Mouse (Mus musculus): ENCODE results near the gene Asic3. TPM values are rescaled to one million over a fixed set of nuclear protein-coding genes. Genes with fewer than 3 reads are reported as not detected.
A peak's percentile ranks its signal among the peaks of the same experiment; 100 is the strongest.

The Asic3 gene
- total RNA-seq, 2 experiments from 2014 or later, result not detected

DNA sequence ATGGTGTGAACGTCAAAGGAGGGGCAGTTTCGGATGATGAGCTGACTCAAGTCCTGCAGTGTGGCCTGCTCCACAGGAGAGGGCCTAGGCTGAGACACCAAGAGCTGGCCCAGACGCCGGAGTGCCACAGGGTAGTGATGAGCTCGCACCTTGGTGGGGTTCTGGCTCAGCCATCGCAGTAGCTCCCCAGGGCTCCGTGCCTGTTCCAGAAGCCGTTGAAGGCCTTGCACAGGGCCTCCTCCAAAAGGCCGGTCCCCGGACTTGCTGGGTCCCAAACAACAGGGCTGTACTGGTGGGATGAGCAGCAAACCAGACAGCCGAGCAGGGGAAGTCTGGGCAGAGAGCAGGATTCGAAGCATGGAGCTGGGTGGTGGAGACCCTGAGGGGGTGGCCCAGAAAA is 30.7 kb downstream of the Asic3 start:
- no peak for DNase-seq (ENCODE audit: low spot score in 2 of 2)
- intact Hi-C loops (cut with DNase I), result no loop called here

DNA sequence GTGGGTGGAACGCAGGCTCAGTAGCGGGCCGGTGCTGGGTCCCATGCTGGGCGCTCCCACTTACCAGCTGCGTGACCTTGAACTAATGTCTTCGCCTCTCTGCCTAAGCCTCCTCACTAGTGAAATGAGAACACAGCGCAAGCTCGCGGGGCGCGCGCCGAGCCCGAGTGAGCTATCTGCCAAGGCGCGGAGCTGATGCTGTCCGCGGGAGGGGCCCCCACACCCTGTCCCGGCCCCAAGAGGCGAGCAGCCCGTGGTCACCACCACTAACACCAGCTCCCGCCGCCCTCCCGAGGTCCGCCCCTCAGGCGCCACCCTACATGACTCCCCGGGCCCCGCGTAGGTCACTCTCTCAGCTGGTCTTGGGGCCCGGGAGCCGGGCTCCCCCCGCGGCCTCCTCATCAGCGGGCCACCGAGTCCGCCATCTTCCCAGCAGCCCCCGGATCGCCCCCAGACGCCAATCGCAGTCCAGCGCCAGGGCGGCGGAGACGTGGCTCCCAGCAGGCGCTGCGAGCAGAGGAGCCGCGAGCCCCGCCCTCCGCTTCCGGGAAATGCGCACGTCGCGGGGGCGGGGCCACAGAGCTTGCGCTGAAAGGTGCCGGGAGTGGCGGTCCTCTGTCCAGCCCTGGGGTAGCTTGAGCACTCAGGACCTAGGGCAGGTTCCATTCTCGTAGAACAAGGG is 31.7 kb downstream of the Asic3 start, which contains the start of gene Fastk:
Gene Fastk (minus strand): TSS at position 542 of the 682 bp plus-strand sequence.
- DNase-seq (ENCODE audit: low spot score in 2 of 2), result peak; percentile 94 to 97
- intact Hi-C loops (cut with DNase I), result no loop called here

DNA sequence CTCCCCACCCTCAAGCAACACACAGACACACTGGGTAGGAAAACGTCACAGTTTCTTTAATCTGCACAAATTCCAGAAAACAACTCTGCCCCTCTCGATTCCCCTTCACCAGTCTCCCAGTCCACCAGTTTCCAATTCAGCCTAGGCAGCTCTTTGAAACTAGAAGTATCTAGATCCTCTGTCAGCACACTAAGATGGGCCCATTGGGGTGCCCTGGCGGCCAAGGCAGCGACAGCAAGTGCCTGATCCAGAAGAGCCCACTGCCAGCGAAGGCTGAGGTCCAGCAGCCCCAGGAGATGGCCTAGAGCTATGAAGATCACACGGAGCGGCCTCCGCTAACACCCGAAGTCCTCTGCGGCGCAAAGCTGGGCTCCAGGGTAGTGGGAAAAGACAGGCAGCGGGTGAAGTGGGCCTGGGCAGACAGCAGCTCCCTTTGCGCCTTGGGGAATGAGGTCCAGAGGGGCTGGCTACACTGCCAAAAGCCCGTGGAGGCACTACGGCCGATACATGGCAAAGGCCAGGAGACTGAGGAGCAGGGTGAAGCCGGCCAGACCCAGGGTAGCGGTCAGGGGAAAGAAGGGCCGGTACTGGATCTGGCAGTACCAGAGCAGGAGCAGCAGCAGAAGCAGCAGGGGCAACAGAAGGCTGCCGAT is 32.4 kb downstream of the Asic3 start:
- intact Hi-C loops (cut with DNase I), result no loop called here
- DNase-seq (ENCODE audit: low spot score in 2 of 2), result no peak

GRCm38 (mm10) chr5:24446630-24447029 is 33.4 kb downstream of the Asic3 start:
- no peak for DNase-seq (ENCODE audit: low spot score in 2 of 2)
- intact Hi-C loops (cut with DNase I), result no loop called here

GRCm38 (mm10) chr5:24447624-24448298 is 34.6 kb downstream of the Asic3 start, which contains the start of gene Tmub1:
Gene Tmub1, minus strand, starts transcription at chr5:24447854.
- DNase-seq (ENCODE audit: low spot score in 2 of 2), result peak; percentile 87 to 90
- intact Hi-C loops (cut with DNase I), result loop anchor here (1.0 kb wide), 1 partner anchor 24 kb away; the partner anchor contains the start of genes Cdk5 and Slc4a2

- intact Hi-C loops (cut with DNase I), result loop anchor here (1.0 kb wide), 1 partner anchor 26 kb away; no protein-coding TSS in a partner anchor
- peak; percentile 84 to 91 for DNase-seq (ENCODE audit: low spot score in 2 of 2)
These were observed 38.3 kb downstream of the Asic3 start for GRCm38 (mm10) chr5:24451264-24452029.

- intact Hi-C loops (cut with DNase I), result no loop called here
- peak; percentile 45 to 54 for DNase-seq (ENCODE audit: low spot score in 2 of 2)
These were observed 39.0 kb downstream of the Asic3 start, which contains the start of gene Agap3 for GRCm38 (mm10) chr5:24452030-24452690. Gene Agap3, plus strand, starts transcription at chr5:24452177.

- no peak for DNase-seq (ENCODE audit: low spot score in 2 of 2)
- intact Hi-C loops (cut with DNase I), result no loop called here
These were observed 39.6 kb downstream of the Asic3 start for GRCm38 (mm10) chr5:24452691-24453233.

DNA sequence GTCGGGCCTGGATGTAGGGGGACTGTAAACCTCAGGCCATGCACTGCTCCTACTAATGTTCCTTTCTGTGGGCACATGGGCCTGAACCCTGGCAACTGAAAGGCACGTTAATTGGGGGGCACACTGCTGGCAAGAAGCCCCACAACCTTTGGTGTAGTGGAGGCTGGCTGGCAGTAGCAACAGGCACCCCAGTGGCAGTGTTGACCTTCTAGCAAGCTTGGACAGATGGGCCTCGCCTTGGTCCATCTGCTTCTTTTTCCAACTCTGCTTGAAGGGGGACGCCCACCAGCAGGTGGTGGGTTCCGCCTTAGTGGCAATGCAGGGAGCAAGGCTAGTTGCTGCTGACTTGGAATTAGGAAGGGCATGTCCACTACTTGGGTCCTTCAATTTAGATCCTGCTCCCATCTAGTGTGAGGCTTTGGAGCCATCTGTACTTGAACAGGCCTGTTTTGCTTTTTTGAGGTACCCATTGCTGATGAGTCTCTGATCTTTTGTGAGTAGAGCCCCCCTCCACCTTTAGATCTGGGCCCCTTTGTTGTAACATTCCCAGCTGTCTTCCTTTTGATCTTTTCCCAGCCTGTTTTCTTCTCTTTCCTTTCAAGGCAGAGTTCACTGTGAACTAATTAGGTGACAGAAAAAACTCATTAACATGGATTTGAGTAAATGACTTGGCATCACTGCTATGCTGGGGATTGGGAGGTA is 40.2 kb downstream of the Asic3 start:
- intact Hi-C loops (cut with DNase I), result no loop called here
- no peak for DNase-seq (ENCODE audit: low spot score in 2 of 2)

- DNase-seq (ENCODE audit: low spot score in 2 of 2), result no peak
- intact Hi-C loops (cut with DNase I), result no loop called here
These were observed 40.8 kb downstream of the Asic3 start for GRCm38 (mm10) chr5:24453985-24454303.

- intact Hi-C loops (cut with DNase I), result no loop called here
- DNase-seq (ENCODE audit: low spot score in 2 of 2), result no peak
These were observed 41.9 kb downstream of the Asic3 start for GRCm38 (mm10) chr5:24455076-24455475.

- intact Hi-C loops (cut with DNase I), result no loop called here
- no peak for DNase-seq (ENCODE audit: low spot score in 2 of 2)
These were observed 42.4 kb downstream of the Asic3 start for GRCm38 (mm10) chr5:24455613-24456012.

- intact Hi-C loops (cut with DNase I), result no loop called here
- no peak for DNase-seq (ENCODE audit: low spot score in 2 of 2)
These were observed 53.6 kb downstream of the Asic3 start for GRCm38 (mm10) chr5:24466762-24467161.

Other genes starting within 250 kb of the Asic3 start
- 10 to 100 TPM; 10.2 to 14.9 TPM for gene Nupl2, start 248.4 kb upstream of the Asic3 start, total RNA-seq (2021)
- 10 to 100 TPM; 32.2 to 32.6 TPM for gene Kcnh2, start 61.8 kb upstream of the Asic3 start, total RNA-seq (2021)
- 10 to 100 TPM in 1 of 2 experiments, 1 to 10 TPM in 1; 6.9 to 10.8 TPM for gene Nos3, start 48.6 kb upstream of the Asic3 start, total RNA-seq (2021)
- gene Atg9b, start 21.2 kb upstream of the Asic3 start, total RNA-seq (2021), result 1 to 10 TPM; 2.4 to 4.4 TPM
- gene Abcb8, start 19.7 kb upstream of the Asic3 start, total RNA-seq (2021), result 10 to 100 TPM; 52.1 to 57.4 TPM
- gene Cdk5, start 10.1 kb downstream of the Asic3 start, total RNA-seq (2021), result 100 to 1,000 TPM; 127 to 133 TPM
- gene Slc4a2, start 10.4 kb downstream of the Asic3 start, total RNA-seq (2021), result 10 to 100 TPM; 36.5 to 38.6 TPM
- 100 to 1,000 TPM; 131 to 133 TPM for gene Fastk, start 31.9 kb downstream of the Asic3 start, total RNA-seq (2021)
- 10 to 100 TPM; 24.8 to 32.5 TPM for gene Tmub1, start 34.5 kb downstream of the Asic3 start, total RNA-seq (2021)
- 100 to 1,000 TPM; 507 to 566 TPM for gene Agap3, start 38.8 kb downstream of the Asic3 start, total RNA-seq (2021)
- under 1 TPM in 1 of 2 experiments, not detected in 1; 0.61 TPM for gene Gbx1, start 113.8 kb downstream of the Asic3 start, total RNA-seq (2021)
- under 1 TPM in 1 of 2 experiments, not detected in 1; 0.27 TPM for gene Asb10, start 127.6 kb downstream of the Asic3 start, total RNA-seq (2021)
- under 1 TPM in 1 of 2 experiments, not detected in 1; 0.23 TPM for gene 4931409K22Rik, start 143.4 kb downstream of the Asic3 start, total RNA-seq (2021)
- gene Abcf2, start 164.1 kb downstream of the Asic3 start, total RNA-seq (2021), result 10 to 100 TPM; 85.2 to 90.3 TPM
- 10 to 100 TPM; 69.2 to 76.9 TPM for gene Chpf2, start 173.3 kb downstream of the Asic3 start, total RNA-seq (2021)
- 100 to 1,000 TPM in 1 of 2 experiments, 10 to 100 TPM in 1; 95.3 to 108 TPM for gene Smarcd3, start 211.0 kb downstream of the Asic3 start, total RNA-seq (2021)

Measured in left cerebral cortex, postnatal 36 days (tissue).